Mouse (Mus musculus) A20 (cell line): Measurements from ENCODE around the gene Ugt1a9.
A peak's percentile ranks its signal among the peaks of the same experiment; 100 is the strongest.
"Not testable (repeated sequence)": the region's sequence is repeated elsewhere in the genome, so short reads cannot be mapped to it uniquely, and the experiment has no call there.

Experiments
- DNase-seq: peaks from one replicate; pipeline ENCODE4 v3.0.0-alpha.2; 2011; ENCODE audit warnings: low read depth, low spot score

Ugt1a9 gene

GRCm38 (mm10) chr1:88105656-88106055 is 35.1 kb downstream of the Ugt1a9 start:
- no peak for DNase-seq

DNA sequence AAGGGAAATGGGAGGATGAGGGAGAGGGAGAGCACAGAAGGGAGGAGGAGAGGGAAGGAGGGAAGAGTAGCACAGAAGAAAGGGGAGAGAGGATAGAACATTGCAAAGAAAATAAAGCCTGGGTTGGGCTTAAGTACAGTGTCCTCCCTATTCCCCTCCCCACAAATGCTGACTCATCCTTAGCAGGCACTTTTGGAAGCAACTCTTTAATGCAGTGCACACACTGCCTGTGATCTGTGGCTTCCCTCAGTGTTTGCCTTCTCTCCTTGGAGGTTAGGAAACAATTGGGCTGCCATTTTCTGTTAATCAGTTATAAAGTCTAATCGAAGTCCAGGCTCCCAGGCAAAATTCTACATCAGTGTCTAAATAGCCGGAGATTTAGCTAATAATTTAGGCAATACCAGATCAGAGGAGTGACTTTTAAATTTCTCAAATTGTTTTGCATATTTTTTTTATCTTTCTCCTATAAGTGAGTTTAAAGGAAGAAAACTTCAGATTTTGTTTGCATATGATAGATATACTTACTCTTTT is 38.5 kb downstream of the Ugt1a9 start:
- not testable (repeated sequence) for DNase-seq

DNA sequence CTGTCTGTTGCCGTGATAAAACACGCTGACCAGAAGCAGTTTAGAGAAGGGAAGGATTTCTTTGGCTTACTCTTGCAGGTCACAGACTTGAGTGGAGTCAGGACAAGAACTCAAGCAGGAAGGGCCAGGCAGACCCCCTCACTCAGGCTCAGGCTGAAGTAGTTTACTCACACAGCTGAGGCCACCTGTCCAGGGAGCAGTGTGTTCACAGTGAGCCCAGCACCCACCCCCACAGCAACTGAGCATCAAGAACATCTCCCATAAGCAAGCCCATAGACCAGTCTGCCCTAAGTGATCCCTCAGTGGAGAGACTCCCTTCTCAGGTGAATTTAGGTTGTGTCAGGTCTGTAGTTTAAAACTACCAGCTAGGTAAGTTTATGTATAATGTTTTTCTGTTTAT is 39.0 kb downstream of the Ugt1a9 start:
- DNase-seq: not testable (repeated sequence)

GRCm38 (mm10) chr1:88112769-88113168 is 42.2 kb downstream of the Ugt1a9 start:
- DNase-seq: not testable (repeated sequence)

DNA sequence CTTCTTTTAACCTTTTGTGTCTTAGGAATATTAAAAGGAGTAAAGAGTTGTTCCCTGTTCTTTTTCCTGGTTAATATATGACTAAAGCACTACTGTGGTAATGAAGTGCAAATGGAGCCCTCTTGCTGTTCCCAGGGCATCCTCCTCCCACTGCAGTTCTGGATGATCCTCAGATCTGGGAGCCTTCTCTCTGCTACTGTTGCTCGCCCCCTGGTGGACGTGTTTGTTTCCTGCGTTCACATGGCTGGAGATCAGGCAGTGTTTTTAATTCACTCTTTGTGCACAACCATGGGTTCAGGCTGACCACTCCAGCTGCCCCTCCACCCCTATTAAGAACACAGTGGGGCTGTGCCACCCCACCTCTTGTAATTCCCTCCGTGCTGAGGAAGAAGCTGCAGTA is 50.0 kb downstream of the Ugt1a9 start:
- DNase-seq: not testable (repeated sequence)

- peak; percentile 29 for DNase-seq
These were observed 50.9 kb downstream of the Ugt1a9 start for GRCm38 (mm10) chr1:88121521-88121920.

- DNase-seq: peak; percentile 22
These were observed 55.3 kb downstream of the Ugt1a9 start for GRCm38 (mm10) chr1:88125827-88126360.

DNA sequence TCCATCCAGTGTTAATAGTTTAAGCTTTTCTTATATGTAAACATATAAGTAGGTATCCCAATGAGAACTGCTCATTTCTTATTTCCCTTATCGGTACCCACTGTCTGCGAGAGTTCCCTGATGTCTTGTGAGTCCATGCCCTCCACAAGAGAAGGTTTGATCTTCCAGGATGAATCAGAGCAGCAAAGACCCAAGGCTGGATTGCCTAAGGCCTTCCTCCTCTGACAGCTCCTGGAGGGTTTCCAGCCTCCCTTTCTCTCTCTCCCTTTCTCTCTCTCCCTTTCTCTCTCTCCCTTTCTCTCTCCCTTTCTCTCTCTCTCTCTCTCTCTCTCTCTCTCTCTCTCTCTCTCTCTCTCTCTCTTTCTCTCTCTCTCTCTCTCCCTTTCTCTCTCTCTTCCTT is 58.5 kb downstream of the Ugt1a9 start:
- not testable (repeated sequence) for DNase-seq

GRCm38 (mm10) chr1:88130223-88130622 is 59.6 kb downstream of the Ugt1a9 start:
- DNase-seq: not testable (repeated sequence)

DNA sequence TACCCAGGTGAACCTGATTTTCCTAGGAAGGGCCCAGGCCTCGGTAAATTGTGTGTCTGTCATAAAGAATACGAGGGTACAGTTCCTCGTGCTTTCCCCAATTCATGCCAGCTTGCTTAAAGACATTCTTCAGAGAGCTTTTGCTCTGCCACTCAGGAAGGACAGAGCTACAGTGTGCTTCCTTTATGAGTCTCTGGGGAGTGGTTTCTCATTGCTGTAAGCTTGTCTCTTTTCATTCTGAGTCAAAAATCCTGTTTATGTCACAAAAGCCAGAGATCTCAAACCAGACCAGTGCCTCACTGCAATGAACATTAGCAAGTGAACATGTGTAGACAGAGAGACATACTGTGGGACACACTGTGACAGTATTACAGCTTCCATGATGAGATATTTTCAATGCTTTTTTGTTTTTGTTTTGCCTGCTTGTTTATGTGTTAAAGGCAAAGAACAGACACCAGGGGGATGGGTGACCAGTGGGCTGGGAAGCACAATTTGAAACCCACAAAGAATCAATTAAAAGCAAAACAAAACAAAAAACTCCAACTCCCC is 63.4 kb downstream of the Ugt1a9 start:
- DNase-seq: peak; percentile 75

DNA sequence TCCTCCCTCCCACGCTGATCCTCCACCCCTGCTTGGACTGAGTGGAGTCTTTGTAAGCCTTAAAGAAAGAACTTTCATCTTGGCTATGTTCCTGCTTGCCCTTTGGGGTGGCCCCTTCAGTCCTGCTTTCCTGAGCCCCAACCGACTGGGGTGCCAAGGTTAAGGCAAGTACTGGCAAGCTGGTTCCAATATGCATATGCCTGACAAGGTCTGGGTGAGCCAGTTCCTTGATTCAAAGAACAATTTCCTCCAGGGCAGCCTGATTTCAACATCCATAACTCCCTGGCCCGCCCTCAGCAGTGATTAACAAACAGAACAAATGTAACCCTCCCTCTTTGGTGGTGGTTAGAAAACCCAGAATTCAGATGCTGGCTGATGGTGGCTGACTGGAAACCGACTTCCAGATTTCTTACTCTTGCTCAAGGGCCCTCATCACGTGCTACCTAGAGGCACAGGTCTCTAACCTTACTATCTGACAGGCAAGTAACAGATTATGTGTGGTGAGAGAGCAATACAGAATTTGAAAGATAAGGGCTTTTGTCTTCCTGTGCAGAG is 63.9 kb downstream of the Ugt1a9 start, which contains the start of gene Ugt1a6a:
Gene Ugt1a6a (plus strand): TSS at position 353 of the 555 bp plus-strand sequence.
- not testable (repeated sequence) for DNase-seq

- DNase-seq: not testable (repeated sequence)
These were observed 64.8 kb downstream of the Ugt1a9 start for GRCm38 (mm10) chr1:88135229-88135904.

DNA sequence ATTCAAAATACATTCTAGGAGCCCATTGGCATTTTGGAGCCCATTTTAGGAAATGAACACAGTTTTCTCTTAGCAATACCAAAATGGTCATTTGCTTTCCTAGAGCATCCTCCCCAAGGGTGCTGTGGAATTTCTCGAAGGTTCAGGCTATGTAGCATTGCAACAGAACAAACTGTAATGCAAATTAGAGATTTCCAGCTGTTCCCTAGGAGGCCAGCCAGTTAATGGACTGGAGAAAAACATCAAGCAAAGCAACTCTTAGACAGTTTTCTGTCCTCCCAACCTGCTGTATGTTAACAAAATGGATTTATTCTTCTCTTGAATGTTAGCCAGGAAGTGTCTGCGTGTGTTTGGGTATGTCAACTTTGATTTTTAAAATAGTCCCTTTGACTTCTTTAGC is 66.0 kb downstream of the Ugt1a9 start:
- no peak for DNase-seq

- DNase-seq: no peak
These were observed 66.7 kb downstream of the Ugt1a9 start for GRCm38 (mm10) chr1:88137264-88137663.

DNA sequence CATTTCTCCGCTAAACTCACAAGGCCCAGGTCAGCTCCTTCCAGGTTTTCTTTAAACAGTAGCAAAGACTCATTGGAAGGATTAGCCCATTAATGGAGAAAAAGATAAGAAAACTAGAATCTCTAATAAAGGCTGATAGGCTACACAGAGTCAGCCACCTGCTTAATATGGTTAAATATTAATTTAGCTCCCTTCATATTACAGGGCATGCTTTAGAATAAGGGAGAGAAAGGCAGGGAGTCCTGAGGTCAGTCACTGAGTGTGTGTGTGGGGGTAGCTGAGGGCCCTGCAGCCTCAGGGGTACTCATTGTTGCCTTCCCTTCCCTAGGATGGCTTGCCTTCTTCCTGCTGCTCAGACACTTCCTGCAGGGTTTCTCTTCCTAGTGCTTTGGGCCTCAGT is 67.5 kb downstream of the Ugt1a9 start:
- no peak for DNase-seq

GRCm38 (mm10) chr1:88140492-88140891 is 69.9 kb downstream of the Ugt1a9 start:
- not testable (repeated sequence) for DNase-seq

DNA sequence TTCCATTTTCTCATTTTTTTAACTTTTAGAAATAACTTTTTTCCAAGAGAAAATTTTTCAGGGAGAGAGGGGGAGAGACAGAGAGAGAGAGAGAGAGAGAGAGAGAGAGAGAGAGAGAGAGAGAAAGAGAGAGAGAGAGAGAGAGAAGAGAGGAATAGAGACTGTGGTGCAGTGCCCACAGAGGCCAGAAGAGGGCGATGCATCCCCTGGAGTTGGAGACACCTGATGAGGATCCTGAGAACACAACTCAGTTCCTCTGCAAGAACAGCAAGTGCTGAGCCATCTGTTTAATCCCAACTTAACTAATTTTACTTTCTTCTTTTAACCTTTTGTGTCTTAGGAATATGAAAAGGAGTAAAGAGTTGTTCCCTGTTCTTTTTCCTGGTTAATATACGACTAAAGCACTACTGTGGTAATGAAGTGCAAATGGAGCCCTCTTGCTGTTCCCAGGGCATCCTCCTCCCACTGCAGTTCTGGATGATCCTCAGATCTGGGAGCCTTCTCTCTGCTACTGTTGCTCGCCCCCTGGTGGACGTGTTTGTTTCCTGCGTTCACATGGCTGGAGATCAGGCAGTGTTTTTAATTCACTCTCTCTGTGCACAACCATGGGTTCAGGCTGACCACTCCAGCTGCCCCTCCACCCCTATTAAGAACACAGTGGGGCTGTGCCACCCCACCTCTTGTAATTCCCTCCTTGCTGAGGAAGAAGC is 73.5 kb downstream of the Ugt1a9 start:
- peak; percentile 64 for DNase-seq

GRCm38 (mm10) chr1:88145278-88145677 is 74.7 kb downstream of the Ugt1a9 start:
- peak; percentile 43 for DNase-seq

GRCm38 (mm10) chr1:88150133-88150532 is 79.5 kb downstream of the Ugt1a9 start:
- DNase-seq: peak; percentile 20

DNA sequence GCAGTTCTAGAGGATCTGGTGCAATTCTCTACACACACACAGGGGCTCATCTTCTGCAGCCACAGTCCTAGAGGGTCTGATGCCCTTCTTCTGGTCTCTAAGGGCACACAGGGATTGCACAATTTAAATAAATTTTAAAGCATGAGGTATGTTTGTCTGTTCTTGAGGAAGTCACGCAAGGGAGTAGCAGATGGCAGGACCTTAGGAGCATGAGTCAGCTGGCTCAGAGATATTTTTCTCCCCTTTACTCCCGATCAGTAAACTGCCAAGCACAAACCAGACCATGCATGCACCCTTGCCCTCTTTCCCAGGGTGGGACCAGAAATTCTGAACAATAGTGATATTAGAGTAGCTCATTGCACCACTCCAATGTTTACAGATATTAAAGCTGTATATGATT is 87.8 kb downstream of the Ugt1a9 start:
- DNase-seq: no peak

DNA sequence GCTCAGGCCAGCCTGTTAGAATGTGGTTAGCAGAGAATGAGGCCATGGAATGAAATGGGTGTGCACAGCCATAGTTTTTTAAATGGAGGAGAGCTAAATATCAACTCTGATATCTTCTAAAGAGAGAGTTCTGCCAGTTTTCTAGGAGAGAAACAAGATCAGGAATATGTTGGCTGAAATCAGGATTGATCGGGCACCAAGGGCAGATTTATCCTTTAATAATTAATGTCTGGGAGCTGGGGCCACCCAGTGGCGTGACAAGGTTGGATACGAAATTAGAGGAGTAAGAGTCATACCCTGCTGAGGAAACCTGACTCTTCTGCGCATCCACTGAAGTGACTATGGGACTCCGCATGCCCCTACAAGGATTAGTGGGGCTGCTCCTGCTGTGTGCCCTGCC is 95.1 kb downstream of the Ugt1a9 start, which contains the start of gene Ugt1a5:
Gene Ugt1a5 (plus strand): TSS at position 302 of the 400 bp plus-strand sequence.
- no peak for DNase-seq

- DNase-seq: not testable (repeated sequence)
These were observed 101.6 kb downstream of the Ugt1a9 start for GRCm38 (mm10) chr1:88172190-88172589.
